Comparison of ENCODE assay signal across 20 mouse cellular contexts in the genomic region with DNA sequence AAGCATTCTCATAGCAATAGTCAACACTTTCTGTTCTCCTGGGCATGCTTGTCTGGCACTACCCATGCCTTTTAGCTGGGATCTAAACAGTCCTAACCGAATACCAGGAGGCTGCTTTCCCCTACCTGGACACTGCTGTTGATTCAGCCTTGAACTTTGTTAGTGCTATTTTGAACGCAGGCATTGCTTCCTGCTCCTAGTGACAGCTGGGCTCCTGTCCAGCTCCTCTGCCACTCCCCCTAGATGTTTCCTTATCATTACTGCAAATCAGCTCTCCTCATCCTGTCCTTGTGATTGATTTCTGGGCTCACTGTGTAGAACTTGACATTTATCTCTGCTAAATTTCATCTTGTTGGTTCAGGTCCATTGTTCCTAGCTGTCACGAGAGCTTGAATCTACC.
DNase-seq lines count a peak whose midpoint lies in the region; ATAC-seq and TF ChIP-seq lines count a peak whose summit lies in the region.
"Had no signal": no experiment of that assay in that cellular context is flagged by ENCODE, and none has a peak within 500 bp of the region (broad histone marks: within the 10 kb centered on the region; RNA-seq: fewer than 3 reads in every experiment).

No protein-coding gene starts in this region.

- no peak for TF ChIP-seq POLR2A in brain, embryonic 14.5 days (IDR thresholded peaks at IDR 0.05; ENCODE audit: borderline replicate concordance, extremely low read depth, insufficient read depth, insufficient read length, poor library complexity, severe bottlenecking)

- no peak for ATAC-seq in hindbrain, postnatal 0 days
- no peak for ATAC-seq in hindbrain, embryonic 11.5 days (ENCODE audit: low FRiP score)
- ATAC-seq: activated CD4-positive, CD25-positive, alpha-beta regulatory T cell, adult 4 months; intestine, embryonic 16.5 days; Patski had no signal

- H3K9me3 ChIP-seq in hindbrain, postnatal 0 days (ENCODE audit: low read length) = no peaks in the 10 kb centered on the region
- H3K9me3 ChIP-seq in hindbrain, embryonic 11.5 days (ENCODE audit: control insufficient read depth, low read length) = peaks cover 6% of the 10 kb centered on the region; the same call in 1 of the 2 replicates
- H3K9me3 ChIP-seq: embryonic facial prominence, embryonic 13.5 days; heart, embryonic 10.5 days; hindbrain, embryonic 13.5 days; liver, embryonic 15.5 days had no signal

- H3K4me1 ChIP-seq in hindbrain, postnatal 0 days (ENCODE audit: insufficient read depth, low read length) = no peaks in the 10 kb centered on the region
- H3K4me1 ChIP-seq in hindbrain, embryonic 11.5 days (replicated peaks; ENCODE audit: control insufficient read depth, insufficient read depth, low read length) = no peaks in the 10 kb centered on the region
- H3K4me1 ChIP-seq: embryonic facial prominence, embryonic 13.5 days; liver, embryonic 15.5 days; megakaryocyte, embryonic 14.5 days had no signal

- peak; percentile 11 for DNase-seq in hindbrain, postnatal 0 days (ENCODE audit: low spot score)
- no peak for DNase-seq in hindbrain, embryonic 11.5 days (ENCODE audit: low spot score)
- DNase-seq in lung, postnatal 10 days = peak; percentile 9
- DNase-seq in lung, postnatal 36 days = no peak
- DNase-seq in brain, embryonic 14.5 days (ENCODE audit: low read depth) = peak; percentile 27
- DNase-seq in telencephalon, adult 2 months (ENCODE audit: low read depth, low spot score) = peak; percentile 11
- DNase-seq in gastrocnemius, postnatal 4 days (ENCODE audit: low spot score in 2 of 2) = no peak
- no peak for DNase-seq in cerebellum, postnatal 25 days
- DNase-seq: cerebellum, adult 2 months; gastrocnemius, postnatal 10 days; heart, postnatal 10 days had no signal

- no peak overlapping the region for H3K9ac ChIP-seq in hindbrain, postnatal 0 days (replicated peaks; ENCODE audit: low read length)
- no peak overlapping the region for H3K9ac ChIP-seq in hindbrain, embryonic 11.5 days (ENCODE audit: low read depth, low read length)
- H3K9ac ChIP-seq: embryonic facial prominence, embryonic 13.5 days; hindbrain, embryonic 13.5 days; limb, embryonic 12.5 days; liver, embryonic 15.5 days had no signal

- no peak overlapping the region for H3K4me2 ChIP-seq in hindbrain, postnatal 0 days (ENCODE audit: low read depth, low read length)
- H3K4me2 ChIP-seq in hindbrain, embryonic 11.5 days (replicated peaks; ENCODE audit: low read depth, low read length) = no peak overlapping the region
- H3K4me2 ChIP-seq: embryonic facial prominence, embryonic 13.5 days; hindbrain, embryonic 13.5 days; limb, embryonic 12.5 days; liver, embryonic 15.5 days had no signal

- no peak for TF ChIP-seq CTCF in hindbrain, postnatal 0 days (IDR thresholded peaks at IDR 0.05; ENCODE audit: low read depth)
- no peak for TF ChIP-seq CTCF in brain, embryonic 14.5 days (IDR thresholded peaks at IDR 0.05; ENCODE audit: borderline replicate concordance, extremely low read depth, insufficient read depth, insufficient read length)

- 45% methylated on average over 3 of the region's 3 CpGs for WGBS in hindbrain, postnatal 0 days
- 71% methylated on average over 3 of the region's 3 CpGs for WGBS in hindbrain, embryonic 11.5 days

- H3K36me3 ChIP-seq in hindbrain, postnatal 0 days (ENCODE audit: insufficient read depth, low read length) = no peaks in the 10 kb centered on the region
- no peaks in the 10 kb centered on the region for H3K36me3 ChIP-seq in hindbrain, embryonic 11.5 days (ENCODE audit: control insufficient read depth, insufficient read depth, low read length)
- H3K36me3 ChIP-seq: embryonic facial prominence, embryonic 13.5 days; heart, embryonic 10.5 days; hindbrain, embryonic 13.5 days; limb, embryonic 12.5 days; liver, embryonic 15.5 days had no signal

- H3K27me3 ChIP-seq in hindbrain, postnatal 0 days (ENCODE audit: insufficient read depth, low read length) = no peaks in the 10 kb centered on the region
- no peaks in the 10 kb centered on the region for H3K27me3 ChIP-seq in hindbrain, embryonic 11.5 days (ENCODE audit: control insufficient read depth, insufficient read depth, low read length)
- H3K27me3 ChIP-seq: embryonic facial prominence, embryonic 13.5 days; limb, embryonic 12.5 days; liver, embryonic 15.5 days; megakaryocyte, embryonic 14.5 days had no signal

- no peak overlapping the region for H3K4me3 ChIP-seq in hindbrain, postnatal 0 days (ENCODE audit: low read length)
- no peak overlapping the region for H3K4me3 ChIP-seq in hindbrain, embryonic 11.5 days (ENCODE audit: low read depth, low read length)
- H3K4me3 ChIP-seq: embryonic facial prominence, embryonic 13.5 days; heart, embryonic 10.5 days; hindbrain, embryonic 13.5 days; limb, embryonic 12.5 days; liver, embryonic 15.5 days; megakaryocyte, embryonic 14.5 days had no signal

- H3K27ac ChIP-seq in hindbrain, postnatal 0 days = no peak overlapping the region
- H3K27ac ChIP-seq in hindbrain, embryonic 11.5 days (ENCODE audit: low read depth, low read length) = no peak overlapping the region
- H3K27ac ChIP-seq: embryonic facial prominence, embryonic 13.5 days; heart, embryonic 10.5 days; hindbrain, embryonic 13.5 days; limb, embryonic 12.5 days; liver, embryonic 15.5 days had no signal

Comparison
In these comparisons a context has a peak if more than half of its experiments do, and no peak if none do; other contexts are left out.
1. DNase-seq: peak in hindbrain, postnatal 0 days (single experiment), lung, postnatal 10 days (single experiment), brain, embryonic 14.5 days (single experiment) and telencephalon, adult 2 months (single experiment); none in hindbrain, embryonic 11.5 days (single experiment), lung, postnatal 36 days (single experiment), gastrocnemius, postnatal 4 days (0 of 2) and cerebellum, postnatal 25 days (0 of 2).